Mouse (Mus musculus) spleen, postnatal 14 days (tissue): Measurements from ENCODE around the gene Frmd3.
"Not testable (repeated sequence)": the region's sequence is repeated elsewhere in the genome, so short reads cannot be mapped to it uniquely, and the experiment has no call there.

Experiments
- DNase-seq, 2 experiments: peaks; one replicate each; pipeline ENCODE4 v3.0.0; 2021 to 2022; ENCODE audit warnings: low spot score in 2 of 2

The Frmd3 gene

DNA sequence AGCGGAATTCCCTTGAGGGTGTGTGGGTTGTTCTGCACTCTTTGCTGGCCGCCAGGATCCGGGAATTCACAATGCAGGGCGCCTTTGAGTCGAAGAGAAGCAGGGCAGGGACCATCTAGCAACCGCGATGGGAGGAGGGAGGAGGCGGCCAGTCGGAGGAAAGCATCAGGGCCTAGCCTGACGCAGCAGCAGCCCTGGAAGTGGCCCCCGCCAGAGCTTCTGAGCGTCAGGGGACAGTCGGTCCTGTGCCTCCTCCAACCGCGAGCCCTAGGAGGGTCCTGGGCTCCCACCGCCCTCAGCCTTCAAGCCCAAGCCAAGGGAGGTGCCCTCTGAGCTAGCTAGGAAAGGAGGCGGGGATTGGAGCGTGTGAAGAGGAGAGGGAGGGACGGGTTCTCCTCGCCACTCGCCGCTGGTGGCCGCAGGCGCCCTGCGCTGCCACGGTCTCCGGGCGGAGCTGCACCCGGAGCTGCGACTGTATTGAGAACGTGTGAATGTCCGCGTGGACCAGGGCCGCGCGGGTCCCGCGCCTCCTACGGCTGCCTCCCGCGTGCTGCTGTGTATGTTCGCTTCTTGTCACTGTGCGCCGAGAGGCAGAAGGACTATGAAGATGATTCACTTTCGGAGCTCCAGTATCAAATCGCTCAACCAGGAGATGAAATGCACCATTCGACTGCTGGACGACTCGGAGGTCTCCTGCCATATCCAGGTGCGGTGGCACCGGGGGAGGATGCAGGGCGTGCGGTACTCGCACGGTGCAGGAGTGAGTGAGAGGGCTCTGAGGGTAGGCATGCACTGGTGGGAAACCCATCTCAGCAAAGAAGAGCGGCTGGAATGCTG lies at the start of gene Frmd3:
TSS of gene Frmd3 (plus strand) at position 232 of the 837 bp plus-strand sequence.
- DNase-seq, result no peak

DNA sequence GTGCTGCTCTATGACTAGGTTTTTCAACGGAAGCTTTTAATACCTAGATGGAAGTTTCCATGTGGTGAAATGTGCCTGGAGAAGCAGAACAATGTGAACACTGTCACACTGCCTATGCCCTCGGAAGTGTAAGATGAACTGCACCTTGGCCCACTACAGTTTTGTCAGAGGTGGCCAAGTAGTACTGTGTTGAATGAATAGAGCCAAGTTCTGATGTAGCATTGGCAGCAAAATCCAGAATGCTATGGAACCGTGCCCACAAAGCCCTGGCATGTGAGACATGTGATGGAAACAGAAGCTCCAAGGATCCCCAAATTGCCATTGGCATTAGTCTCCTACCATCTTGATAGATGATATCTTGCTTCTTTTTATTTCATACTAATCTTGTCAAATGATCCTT lies 32.8 kb upstream of the Frmd3 start:
- DNase-seq, result no peak

DNA sequence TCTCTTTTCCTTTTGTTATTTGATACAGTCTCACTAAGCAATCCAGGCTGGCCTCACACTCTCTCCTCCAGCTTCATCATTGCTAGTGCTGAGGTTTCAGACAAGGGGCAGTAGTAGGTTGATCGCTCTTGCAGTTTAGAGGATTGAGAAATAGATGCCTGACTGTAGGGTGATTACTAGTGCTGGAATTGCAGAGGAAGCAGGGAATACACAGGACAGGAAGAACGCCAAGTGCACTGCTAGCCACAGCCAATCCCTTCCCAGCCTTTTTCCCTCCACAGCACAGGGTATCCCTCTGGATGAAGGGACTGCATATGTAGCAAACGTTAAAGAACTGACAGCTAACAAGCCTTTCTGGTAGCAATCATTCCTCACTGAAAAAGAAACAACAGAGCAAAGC lies 965 bp upstream of the Frmd3 start:
- DNase-seq, result no peak

DNA sequence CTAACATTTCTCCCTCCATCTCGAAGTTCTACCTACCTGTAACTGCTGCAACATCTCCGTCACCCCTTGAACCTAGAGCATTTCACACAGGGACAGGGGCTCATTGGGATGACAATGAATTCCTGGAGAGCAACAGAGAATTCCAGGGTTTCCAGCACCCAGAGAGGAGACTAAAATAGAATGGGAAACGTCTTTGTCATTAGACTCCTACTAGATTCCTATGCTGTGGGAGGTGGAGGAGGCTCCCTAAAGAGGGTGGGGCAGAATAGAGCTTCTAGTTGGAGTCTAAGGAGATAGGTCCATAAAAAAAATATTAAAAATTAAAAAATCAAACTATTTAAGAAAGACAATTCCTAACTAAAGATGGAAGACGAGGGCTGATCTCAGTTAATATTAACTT lies 542 bp upstream of the Frmd3 start:
- DNase-seq, result no peak

DNA sequence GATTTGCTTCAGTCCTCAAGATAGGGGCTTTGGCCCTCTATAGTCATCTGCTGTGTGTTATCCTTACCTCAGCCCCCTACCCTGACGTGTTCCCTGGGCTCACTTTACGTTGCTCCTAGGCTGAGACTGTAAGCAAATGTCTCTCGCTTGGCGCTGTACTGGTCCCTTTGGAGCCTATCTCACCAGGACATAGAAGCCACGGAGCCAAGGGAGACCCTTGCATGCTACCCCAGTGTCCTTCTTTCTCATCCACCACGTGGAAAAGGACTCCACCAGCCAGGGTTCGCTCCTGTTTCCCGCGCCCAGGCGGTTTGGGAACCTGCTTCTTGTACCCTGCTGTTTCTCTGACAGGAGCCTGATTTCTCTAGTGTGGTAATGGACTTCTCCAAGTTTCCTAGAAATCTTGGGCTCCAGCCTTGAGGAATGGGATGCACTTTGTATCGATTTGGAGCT lies 832 bp downstream of the Frmd3 start:
- no peak for DNase-seq

DNA sequence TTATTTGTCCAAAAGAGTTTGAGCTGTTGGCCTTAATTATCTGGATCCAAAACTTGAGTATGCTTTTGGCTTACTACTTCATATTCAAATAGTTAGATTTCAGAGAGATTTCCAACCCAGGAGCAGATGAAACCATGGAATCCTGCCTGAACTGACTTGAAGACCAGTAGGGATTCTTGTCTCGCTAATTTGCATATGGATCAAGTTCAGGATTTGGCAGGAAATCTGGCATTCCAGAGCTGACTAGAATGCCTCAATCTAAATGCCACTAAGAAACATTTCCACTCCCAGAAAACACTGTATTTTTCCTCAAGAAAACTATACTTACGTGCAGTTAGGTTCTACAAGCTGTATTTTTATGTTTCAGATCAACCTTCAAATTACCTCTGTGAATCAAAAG lies 6.8 kb downstream of the Frmd3 start:
- no peak for DNase-seq

DNA sequence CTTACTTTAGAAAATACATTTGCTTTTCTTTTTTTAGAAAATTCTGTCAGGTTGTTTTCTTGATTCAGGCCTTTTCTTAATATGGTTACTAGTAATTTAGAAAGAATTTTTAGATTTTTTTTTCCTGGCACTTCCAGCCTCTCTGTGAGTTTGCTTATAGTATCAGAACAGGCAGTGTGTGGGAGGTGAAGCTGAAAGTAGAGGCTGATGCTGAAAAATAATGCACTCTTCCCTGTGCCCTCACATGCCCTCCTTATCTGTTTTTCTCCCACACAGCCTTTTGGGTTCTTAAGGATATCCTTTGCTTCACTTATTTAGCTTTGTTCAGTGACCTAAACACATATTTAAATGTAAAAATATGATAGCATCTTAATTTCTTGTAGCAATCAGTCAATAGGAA lies 30.0 kb downstream of the Frmd3 start:
- no peak for DNase-seq

DNA sequence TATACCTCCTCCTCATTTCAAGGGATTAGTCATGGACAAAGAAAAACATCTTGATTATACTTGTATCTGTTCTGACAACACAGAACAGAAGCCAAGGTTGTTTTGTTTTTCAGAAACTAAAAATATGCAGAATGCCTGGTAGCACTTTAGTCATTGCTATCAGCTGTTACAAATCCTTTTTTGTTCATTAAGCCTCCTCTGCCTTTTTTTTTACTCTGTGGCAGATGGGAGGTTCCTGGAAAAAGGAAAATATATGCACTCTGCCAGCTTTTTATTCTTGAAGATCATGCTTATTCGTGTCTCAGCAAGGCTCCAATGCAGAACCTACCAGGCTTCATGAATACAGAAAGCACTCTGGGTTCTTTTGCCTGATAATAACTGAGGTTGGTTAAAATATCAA lies 38.5 kb downstream of the Frmd3 start:
- no peak for DNase-seq

DNA sequence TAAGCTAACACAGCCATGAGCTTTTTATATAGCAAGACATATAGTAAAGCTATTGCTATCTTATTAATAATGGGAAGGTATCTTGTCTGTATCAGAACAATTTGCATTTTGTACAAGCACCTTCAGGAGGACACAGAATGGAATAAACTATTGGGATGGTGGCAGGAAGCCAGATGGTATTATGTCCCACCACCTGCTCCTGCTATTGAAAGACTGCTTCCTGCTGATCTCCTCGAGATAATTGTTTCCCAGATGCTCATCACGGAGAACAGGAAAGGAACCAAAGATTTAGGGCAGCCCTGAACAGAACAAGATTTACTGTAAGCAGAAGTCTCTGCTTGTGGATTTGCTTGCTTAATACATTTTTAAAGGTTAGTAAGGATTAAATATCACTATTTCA lies 63.5 kb downstream of the Frmd3 start:
- no peak for DNase-seq

DNA sequence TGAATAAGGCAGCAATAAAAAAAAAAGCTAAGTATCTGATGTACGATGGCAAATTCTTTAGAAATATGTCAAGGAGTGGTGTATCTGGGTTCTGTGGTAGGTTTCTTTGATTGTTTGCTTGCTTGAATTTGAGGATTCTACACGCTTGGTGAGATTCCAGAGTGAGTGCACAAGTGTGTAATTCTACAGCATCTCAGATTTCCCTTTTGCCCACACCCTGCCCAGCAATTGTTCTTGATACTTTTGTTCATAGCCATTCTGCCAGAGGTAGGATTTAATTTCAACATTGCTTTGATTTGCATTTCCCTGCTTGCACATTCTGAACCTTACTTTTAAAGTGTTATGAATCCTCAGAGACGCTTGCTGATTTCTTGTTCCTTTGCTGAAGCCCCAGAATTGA lies 97.6 kb downstream of the Frmd3 start:
- DNase-seq, result no peak

DNA sequence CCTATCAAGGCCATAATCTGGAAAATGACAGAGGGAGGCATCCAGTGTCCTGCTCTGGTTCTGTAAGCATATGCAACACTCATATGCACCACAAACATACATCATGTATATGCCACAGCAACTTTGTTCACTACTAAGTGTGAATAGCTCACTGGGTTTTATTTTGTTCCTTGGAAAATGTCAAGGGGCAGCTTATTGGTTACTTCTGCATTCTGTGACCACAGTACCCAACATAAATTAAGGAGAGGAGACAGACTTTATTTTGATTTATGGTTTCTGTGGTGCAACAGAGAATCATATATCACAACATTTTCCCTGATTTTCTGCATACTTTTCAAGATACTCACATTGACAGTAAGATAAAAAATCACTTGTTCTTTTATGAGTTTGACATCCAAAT lies 178.3 kb downstream of the Frmd3 start:
- DNase-seq, result no peak

DNA sequence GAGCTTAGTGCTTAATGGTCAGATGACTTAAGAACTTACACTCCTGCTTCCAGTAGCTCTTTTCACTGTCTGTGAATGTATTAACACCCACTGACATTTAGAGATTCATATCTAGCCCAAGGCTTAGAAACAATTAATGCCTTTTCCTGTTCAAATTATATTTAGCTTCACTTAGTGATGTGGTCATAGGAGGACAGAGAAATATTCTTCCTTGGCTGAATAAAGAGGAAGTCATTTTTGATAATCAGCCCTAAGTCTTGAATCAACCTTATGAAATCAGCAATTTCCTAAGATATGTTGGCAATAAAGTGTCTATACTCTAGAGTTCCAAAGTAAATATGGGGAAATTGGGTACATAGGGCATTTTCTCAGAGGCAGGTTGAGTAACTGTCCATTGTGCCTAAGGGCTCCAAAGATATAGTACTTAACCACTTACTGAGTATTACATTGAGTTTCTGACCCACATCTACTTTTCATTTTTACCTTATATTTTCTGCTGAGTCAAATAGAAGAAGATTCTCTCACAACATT lies 188.1 kb downstream of the Frmd3 start:
- no peak for DNase-seq

DNA sequence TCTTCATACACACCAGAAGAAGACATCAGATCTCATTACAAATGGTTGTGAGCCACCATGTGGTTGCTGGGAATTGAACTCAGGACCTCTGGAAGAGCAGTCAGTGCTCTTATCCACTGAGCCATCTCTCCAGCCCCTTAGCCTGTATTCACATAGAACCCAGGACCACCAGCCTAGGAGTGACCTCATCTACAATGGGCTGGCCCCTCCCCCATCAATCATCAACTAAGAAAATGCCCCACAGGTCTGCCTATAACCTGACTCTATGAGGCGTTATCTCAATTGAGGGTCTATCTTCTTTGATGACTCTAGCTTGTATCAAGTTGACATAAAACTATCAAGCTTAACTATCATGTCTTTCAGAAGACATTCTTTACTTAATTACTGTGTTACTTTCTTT lies 208.5 kb downstream of the Frmd3 start:
- DNase-seq, result not testable (repeated sequence)

DNA sequence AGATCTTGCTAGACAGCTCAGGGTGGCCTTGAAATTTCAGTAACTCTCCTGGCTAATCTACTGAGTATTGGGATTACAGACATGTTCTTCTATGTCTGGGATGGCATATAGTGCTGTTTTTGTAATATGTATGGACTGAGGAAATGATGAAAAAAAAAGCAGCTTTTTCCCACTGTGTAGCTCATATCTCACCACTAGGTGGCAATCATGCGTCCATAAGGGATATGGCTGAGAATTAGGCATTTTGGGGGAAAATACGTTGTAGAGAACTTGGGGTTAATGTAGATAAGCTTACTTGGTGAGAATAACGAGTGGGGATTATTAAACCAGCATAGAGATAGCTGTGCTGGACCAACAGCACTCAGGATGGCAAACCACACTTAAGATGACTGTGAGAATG lies 209.1 kb downstream of the Frmd3 start:
- no peak for DNase-seq

DNA sequence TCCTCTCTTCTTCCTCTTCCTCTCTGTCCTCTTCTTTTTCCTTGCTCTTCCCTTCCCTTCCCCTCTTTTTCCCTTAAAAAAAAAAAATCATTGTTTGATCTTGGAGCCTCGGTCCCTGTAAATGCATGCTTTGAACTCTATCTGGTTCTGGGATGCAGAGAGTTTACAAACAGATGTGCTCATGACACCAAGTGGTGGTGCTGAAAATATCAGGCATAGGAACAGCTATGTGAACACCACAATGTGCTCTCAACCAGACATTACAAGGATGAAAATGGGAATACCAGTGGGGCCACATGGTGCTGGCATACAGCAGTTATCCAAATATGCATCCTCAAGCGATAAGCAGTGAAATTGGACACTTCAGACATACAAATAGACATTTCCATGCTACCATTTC lies 211.0 kb downstream of the Frmd3 start:
- no peak for DNase-seq

DNA sequence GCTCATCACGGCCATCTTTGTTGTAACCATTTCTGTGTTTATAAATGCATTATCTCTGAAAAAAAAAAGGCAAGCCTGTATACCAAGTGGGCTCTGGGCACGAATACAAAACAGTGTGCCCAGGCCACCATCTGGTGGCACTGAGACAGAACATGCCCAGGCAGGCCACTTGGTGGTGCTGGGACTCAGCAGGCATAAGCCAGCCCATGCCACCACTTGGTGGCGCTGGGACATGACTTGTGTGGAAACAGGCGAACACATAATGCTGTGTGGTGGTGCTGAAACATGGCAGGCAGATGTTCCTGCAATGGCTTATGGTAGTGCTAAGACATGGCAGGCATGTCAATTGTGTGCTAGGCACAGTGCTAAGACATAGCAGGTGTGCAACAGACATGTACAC lies 217.8 kb downstream of the Frmd3 start:
- no peak for DNase-seq

DNA sequence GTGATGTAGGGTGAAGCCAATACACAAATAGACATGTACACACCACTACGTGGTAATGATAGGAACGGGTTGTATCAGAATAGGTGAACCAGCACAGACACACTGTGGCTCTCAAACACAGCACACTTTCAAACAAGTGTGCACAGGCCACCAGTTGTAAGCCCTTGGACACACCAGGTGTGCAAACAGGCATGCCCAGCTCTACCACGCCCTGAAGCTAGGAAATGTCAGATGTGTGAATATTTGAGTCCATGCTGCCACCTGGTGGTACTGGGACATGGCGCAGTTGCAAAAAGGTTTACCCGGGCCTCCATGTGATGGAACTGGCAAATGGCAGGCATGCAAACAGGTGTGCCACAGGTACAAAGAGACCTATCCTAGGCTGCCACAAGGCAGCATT lies 218.2 kb downstream of the Frmd3 start:
- DNase-seq, result peak in 1 of 2 experiments; percentile 7

DNA sequence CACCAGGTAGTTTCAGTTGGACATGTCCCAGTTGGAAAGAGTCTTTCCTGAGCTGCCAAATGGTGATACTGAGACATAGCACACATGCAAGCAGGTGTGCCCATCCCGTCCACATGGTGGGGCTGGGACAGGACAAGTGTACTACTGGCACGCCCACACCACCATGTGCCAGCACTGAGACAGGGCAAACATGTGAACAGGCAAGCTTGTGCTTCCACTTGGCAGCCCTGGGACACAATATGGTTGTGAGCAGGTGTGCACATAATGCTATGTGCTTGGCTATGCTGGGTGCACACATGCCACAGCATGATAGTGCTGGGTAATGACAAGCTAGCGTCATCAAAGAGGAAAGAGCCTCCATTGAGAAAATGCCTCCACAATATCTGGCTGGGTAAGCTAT lies 220.3 kb downstream of the Frmd3 start:
- no peak for DNase-seq

DNA sequence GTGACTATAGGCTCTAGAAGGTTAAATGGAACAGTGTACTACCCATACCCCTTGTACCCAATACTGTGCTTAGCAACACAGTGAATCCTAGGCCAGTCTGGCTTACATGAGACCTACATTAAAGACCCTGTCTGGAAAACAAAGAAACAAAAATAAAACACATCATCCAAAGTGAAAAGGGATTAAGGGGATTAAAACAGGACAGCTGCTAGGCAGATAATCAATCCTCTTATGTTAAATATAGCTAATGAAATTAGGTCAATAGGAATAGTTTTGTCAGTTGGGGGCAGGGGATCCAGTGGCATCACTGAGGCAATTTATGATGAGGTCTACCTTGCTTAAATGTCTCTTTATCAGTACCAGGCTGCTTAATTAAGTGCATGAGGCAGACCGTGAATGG lies 228.9 kb downstream of the Frmd3 start, which contains the start of gene Kdm4c:
TSS of gene Kdm4c (plus strand) at position 322 of the 400 bp plus-strand sequence.
- no peak for DNase-seq
